Mouse (Mus musculus) heart, embryonic 14.5 days (tissue): ENCODE data around the gene Ank3. TPM values are rescaled to one million over a fixed set of nuclear protein-coding genes. Genes with fewer than 3 reads are reported as not detected.
A peak's percentile ranks its signal among the peaks of the same experiment; 100 is the strongest.

ENCODE experiments used
- ATAC-seq: fragments of 200-750 bp; cut with Nextera tagmentation; 2 replicates; pipeline ENCODE4 v1.8.0; 2017; ENCODE audit warnings: low read depth, moderate TSS enrichment; ENCODE audit not compliant: insufficient number of reproducible peaks, insufficient read depth, low FRiP score
- H3K27ac ChIP-seq, 2 experiments: fragments of 200-500 bp in 1 of 2; fragments of 300-500 bp in 1 of 2; sonication (generic) in 1 of 2; replicated peaks in 1 of 2; 2 replicates each; pipeline ENCODE4 v1.5.1; 2012 to 2014; ENCODE audit warnings: low read depth in 2 of 2, low read length in 2 of 2, control low read depth in 1 of 2, mild to moderate bottlenecking in 1 of 2, mixed read lengths in 1 of 2; ENCODE audit not compliant: control insufficient read depth in 1 of 2, insufficient read depth in 1 of 2
- H3K27me3 ChIP-seq: fragments of 300-500 bp; sonication (generic); 2 replicates; pipeline ENCODE4 v1.6.1; 2014; ENCODE audit warnings: mild to moderate bottlenecking, low read length, control low read depth; ENCODE audit not compliant: control insufficient read depth, insufficient read depth
- H3K36me3 ChIP-seq: fragments of 300-500 bp; sonication (generic); 2 replicates; pipeline ENCODE4 v1.6.1; 2014; ENCODE audit warnings: mild to moderate bottlenecking, control low read depth, low read length, mixed read lengths; ENCODE audit not compliant: control insufficient read depth, insufficient read depth
- H3K4me1 ChIP-seq, 2 experiments: fragments of 200-500 bp in 1 of 2; fragments of 300-500 bp in 1 of 2; sonication (generic) in 1 of 2; 2 replicates each; pipeline ENCODE4 v1.6.1; 2012 to 2014; ENCODE audit warnings: low read length in 2 of 2, control low read depth in 1 of 2, mixed read lengths in 1 of 2; ENCODE audit not compliant: control insufficient read depth in 2 of 2, insufficient read depth in 2 of 2
- H3K4me2 ChIP-seq: fragments of 300-500 bp; sonication (generic); 2 replicates; pipeline ENCODE4 v1.6.1; 2014; ENCODE audit warnings: mild to moderate bottlenecking, low read length
- H3K4me3 ChIP-seq, 2 experiments: fragments of 200-500 bp in 1 of 2; fragments of 300-500 bp in 1 of 2; sonication (generic) in 1 of 2; 2 replicates each; pipeline ENCODE4 v1.5.1; 2012 to 2014; ENCODE audit warnings: low read length in 2 of 2, mild to moderate bottlenecking in 2 of 2, control low read depth in 1 of 2, low read depth in 1 of 2, moderate library complexity in 1 of 2; ENCODE audit not compliant: control insufficient read depth in 1 of 2, insufficient read depth in 1 of 2
- H3K9ac ChIP-seq: fragments of 300-500 bp; sonication (generic); 2 replicates; pipeline ENCODE4 v1.6.1; 2014; ENCODE audit warnings: mild to moderate bottlenecking, low read length
- H3K9me3 ChIP-seq: fragments of 300-500 bp; sonication (generic); 2 replicates; pipeline ENCODE4 v1.6.1; 2016; ENCODE audit warnings: low read length, control low read depth; ENCODE audit not compliant: control insufficient read depth
- WGBS: fragments of 180-500 bp; shearing (Covaris S2); extraction: QIAGEN DNeasy Blood & Tissue Kit; methylation state at CpG from one replicate; pipeline ENCODE4 v1.1.7; 2014; 5-methylcytosine and 5-hydroxymethylcytosine counted together
- polyA plus RNA-seq: library from polyadenylated mRNA; unstranded; fragments of >200 nt; fragmentation: Nextera tagmentation; extraction: Ambion mirVana; gene quantifications from 2 replicates; pipeline ENCODE4 v1.2.1, GENCODE M21; 2014

Gene Ank3
- polyA plus RNA-seq, 1 experiment from 2014 or later: 43.2 TPM

DNA sequence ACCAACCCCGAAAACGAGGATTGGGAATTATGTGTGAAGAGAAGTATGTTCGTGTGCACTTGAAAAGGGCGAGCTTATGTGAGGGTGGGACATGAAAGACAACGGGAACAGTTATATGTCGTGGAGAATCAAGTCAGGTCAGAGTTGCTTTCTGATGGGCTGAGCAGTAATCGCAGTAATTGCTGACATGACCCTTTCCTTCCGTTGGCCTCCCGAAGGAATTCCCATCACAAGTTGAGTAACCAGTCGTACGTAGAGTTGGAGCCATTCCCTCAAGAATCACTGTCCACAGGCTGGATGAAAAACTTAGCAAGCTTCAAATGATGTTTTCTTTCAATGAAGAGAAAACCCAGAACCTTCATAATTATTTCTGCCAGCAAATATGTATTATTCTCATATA lies 13.9 kb upstream of the Ank3 start:
- Histone ChIP-seq H3K4me1 (no peaks in the 10 kb centered on the region), H3K4me2 (no peak overlapping the region), H3K27me3 (no peaks in the 10 kb centered on the region), H3K27ac (no peak overlapping the region), H3K36me3 (no peaks in the 10 kb centered on the region), H3K9me3 (no peaks in the 10 kb centered on the region), H3K9ac (no peak overlapping the region), H3K4me3 (no peak overlapping the region)
- 75% methylated on average over 11 of the region's 11 CpGs for WGBS
- ATAC-seq: no peak

DNA sequence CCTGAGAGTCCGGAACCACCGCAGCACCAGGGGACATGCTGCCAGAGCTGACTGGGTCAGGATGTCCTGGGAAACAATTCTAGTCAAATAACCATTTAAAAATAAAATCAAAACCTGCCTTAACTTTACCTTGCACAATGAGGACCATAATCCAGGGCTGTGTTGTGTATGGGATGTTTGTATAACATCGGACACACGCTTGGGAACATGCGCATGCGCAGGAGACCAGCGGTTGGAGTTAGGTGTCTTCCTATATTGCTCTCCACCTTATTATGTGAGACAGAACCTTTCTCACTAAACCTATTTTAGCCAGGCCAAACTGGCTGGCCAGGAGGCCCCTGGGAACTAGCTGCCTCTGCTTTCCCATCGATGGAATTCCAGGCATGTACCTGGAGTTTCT lies 13.4 kb upstream of the Ank3 start:
- H3K9ac ChIP-seq: no peak overlapping the region
- no peaks in the 10 kb centered on the region for H3K27me3 ChIP-seq
- 88% methylated on average over 8 of the region's 8 CpGs for WGBS
- no peak overlapping the region for H3K27ac ChIP-seq
- H3K4me1 ChIP-seq: no peaks in the 10 kb centered on the region
- no peak overlapping the region for H3K4me2 ChIP-seq
- H3K4me3 ChIP-seq: no peak overlapping the region
- H3K9me3 ChIP-seq: no peaks in the 10 kb centered on the region
- ATAC-seq: no peak
- no peaks in the 10 kb centered on the region for H3K36me3 ChIP-seq

GRCm38 (mm10) chr10:69386767-69387166 lies 11.8 kb upstream of the Ank3 start:
- no peak overlapping the region for H3K27ac ChIP-seq
- H3K4me3 ChIP-seq: no peak overlapping the region
- no peaks in the 10 kb centered on the region for H3K9me3 ChIP-seq
- H3K36me3 ChIP-seq: no peaks in the 10 kb centered on the region
- H3K4me2 ChIP-seq: no peak overlapping the region
- no peaks in the 10 kb centered on the region for H3K27me3 ChIP-seq
- H3K9ac ChIP-seq: no peak overlapping the region
- no peak for ATAC-seq
- H3K4me1 ChIP-seq: no peaks in the 10 kb centered on the region
- WGBS: 63% methylated on average over 8 of the region's 8 CpGs

DNA sequence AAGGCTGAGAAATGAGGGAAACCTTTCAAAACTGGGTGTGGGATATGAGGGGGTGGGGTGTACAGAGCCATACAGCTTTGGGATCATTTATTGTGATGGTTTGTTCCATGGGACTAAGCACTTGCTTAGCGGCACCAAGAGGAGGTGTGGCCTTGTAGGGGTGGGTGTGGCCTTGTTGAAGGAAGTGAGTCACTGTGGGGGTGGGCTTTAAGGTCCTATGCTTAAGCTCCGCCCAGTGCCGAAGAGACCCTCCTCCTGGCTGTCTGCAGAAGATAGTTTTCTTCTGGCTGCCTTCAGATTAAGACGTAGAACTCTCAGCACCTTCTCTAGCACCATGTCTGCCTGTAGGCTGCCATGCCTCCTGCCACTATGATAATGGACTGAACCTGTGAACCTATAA lies 9.1 kb upstream of the Ank3 start:
- ATAC-seq: no peak
- Histone ChIP-seq H3K9ac (no peak overlapping the region), H3K27ac (no peak overlapping the region), H3K9me3 (no peaks in the 10 kb centered on the region), H3K27me3 (no peaks in the 10 kb centered on the region), H3K4me2 (no peak overlapping the region), H3K36me3 (no peaks in the 10 kb centered on the region), H3K4me3 (no peak overlapping the region), H3K4me1 (no peaks in the 10 kb centered on the region)
- WGBS: 82% methylated on average over 4 of the region's 4 CpGs

DNA sequence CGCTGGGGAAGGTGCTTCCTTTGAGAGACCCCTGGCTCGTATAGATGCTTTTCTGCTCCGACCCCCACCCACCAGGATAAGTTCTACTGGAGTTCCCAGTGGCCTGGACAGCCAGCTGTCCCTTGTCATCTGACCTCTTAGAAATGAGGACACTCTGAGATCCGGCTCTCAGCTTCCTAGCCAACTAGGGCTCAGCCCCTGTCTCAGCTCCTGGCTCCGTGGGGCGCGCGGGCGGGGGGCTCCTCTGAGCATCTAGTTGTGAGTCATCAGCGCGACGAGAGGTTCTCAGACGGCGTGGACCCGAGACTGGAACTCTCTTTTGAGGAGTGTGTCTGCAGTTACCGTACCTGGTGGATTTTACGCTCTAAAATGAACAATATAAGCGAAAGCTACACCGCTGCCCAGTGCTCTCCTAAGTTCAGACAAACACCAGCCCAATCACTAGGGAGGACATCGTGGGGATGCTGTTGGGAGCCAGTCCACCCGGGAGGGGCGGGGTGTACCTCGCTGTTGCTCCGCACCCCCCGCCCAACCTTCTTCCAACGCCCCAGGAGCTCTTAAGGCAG lies 293 bp upstream of the Ank3 start:
- Histone ChIP-seq H3K27me3 (peaks cover 48% of the 10 kb centered on the region), H3K4me3 (peak overlapping the region; percentile 63 to 71), H3K4me1 (peaks cover 4 to 14% of the 10 kb centered on the region in 2 experiments; a peak in 3 of 4 replicates), H3K27ac (no peak overlapping the region), H3K36me3 (no peaks in the 10 kb centered on the region), H3K4me2 (peak overlapping the region; percentile 100), H3K9me3 (no peaks in the 10 kb centered on the region), H3K9ac (peak overlapping the region; percentile 72)
- ATAC-seq: 0 out of 2 replicates have a peak, but pooled peaks have one; percentile 7
- WGBS: under 1% methylated on average over 26 of the region's 26 CpGs

DNA sequence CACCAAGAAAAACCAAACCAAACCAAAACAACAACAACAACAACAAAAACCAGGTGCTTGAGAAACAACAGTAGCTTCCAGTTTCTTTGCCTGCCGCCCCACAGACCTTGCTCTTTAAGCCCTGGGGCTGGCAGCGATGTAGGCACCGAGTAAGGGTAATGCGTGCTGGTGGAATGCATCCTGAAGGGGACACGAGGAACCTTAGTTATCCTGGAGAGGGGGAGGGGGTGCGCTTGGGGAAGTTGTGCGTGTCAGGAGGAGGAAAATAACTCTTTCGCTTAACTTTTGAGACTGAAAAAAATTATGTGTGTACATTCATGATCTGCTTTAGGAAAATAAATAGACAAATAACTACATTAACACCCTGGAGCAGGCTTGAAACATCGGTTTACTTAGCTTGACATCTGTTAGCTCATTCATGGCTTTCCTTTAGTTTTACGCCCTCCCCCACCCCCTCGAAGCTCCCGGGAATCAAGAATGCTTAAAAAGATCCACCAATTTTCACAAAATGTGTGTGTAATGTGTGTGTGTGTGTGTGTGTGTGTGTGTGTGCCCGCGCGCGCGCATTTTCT lies 1.3 kb downstream of the Ank3 start:
- no peak overlapping the region for H3K27ac ChIP-seq
- peak overlapping the region; percentile 63 to 71 for H3K4me3 ChIP-seq
- peak overlapping the region; percentile 100 for H3K4me2 ChIP-seq
- no peaks in the 10 kb centered on the region for H3K36me3 ChIP-seq
- H3K9ac ChIP-seq: peak overlapping the region; percentile 72
- no peak for ATAC-seq
- H3K4me1 ChIP-seq: peaks cover 4 to 14% of the 10 kb centered on the region in 2 experiments; a peak in 3 of 4 replicates
- H3K27me3 ChIP-seq: peaks cover 48% of the 10 kb centered on the region
- 4% methylated on average over 17 of the region's 17 CpGs for WGBS
- H3K9me3 ChIP-seq: no peaks in the 10 kb centered on the region

DNA sequence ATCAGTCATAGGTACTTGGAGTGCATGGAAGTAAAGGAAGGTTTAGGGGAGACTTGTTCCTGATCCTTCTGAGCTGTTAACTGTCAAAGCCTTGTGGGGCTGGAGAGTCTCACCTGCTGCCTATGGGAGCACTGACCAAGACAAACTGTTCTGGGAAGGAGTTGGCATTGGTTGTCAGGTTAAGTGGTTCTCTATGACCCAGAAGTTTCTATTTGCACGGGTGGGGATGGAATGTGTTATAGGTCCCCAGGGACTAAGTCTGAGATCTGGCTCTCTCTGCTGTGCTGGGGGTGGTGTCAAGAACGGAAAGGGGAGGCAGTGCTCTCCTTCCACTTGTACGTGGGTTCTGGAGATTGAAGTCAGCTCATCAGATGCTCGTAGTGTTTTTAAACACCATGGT lies 6.9 kb downstream of the Ank3 start:
- Histone ChIP-seq H3K27ac (no peak overlapping the region), H3K4me1 (no peaks in the 10 kb centered on the region; a peak in 1 of 4 replicates), H3K4me2 (no peak overlapping the region), H3K27me3 (peaks cover 15% of the 10 kb centered on the region), H3K9me3 (no peaks in the 10 kb centered on the region), H3K9ac (no peak overlapping the region), H3K4me3 (no peak overlapping the region), H3K36me3 (no peaks in the 10 kb centered on the region)
- ATAC-seq: no peak
- WGBS: 52% methylated on average over 4 of the region's 4 CpGs

DNA sequence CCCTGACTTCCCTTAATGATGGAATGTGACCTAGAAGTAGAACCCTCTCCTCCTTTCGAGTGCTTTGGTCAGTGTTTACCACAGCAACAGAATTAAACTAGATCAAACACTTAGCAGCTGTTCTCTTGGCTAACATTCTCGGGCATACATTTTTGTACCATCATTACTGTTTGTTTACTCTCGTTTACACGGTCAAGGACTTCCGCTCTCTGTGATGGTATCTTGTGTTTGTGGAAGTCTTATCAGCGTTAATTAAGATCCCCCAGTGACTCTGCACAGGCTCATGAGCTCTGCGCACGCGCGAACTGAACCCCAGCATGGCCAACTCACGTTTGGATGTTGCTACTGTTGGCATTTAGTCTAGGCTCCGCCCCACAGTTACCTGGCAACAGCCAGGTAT lies 16.3 kb downstream of the Ank3 start:
- 42% methylated on average over 12 of the region's 12 CpGs for whole genome bisulfite sequencing
- H3K4me2 ChIP-seq: no peak overlapping the region
- no peaks in the 10 kb centered on the region for H3K9me3 ChIP-seq
- H3K27me3 ChIP-seq: no peaks in the 10 kb centered on the region
- no peak overlapping the region for H3K27ac ChIP-seq
- H3K36me3 ChIP-seq: no peaks in the 10 kb centered on the region
- H3K4me1 ChIP-seq: no peaks in the 10 kb centered on the region
- no peak overlapping the region for H3K4me3 ChIP-seq
- ATAC-seq: no peak
- H3K9ac ChIP-seq: no peak overlapping the region
